Mouse (Mus musculus) megakaryocyte, embryonic 14.5 days (primary cell): Measurements from ENCODE around the gene Micu1.

Experiments used
- FLI1 ChIP-seq: IDR thresholded peaks from 2 replicates; pipeline ENCODE4 v1.6.1; 2012; ENCODE audit warnings: low read length, inconsistent platforms, mixed read lengths
- GATA1 ChIP-seq: IDR thresholded peaks from 3 replicates; pipeline ENCODE4 v1.6.1; 2012; ENCODE audit warnings: mixed read lengths, low read length, inconsistent platforms, borderline replicate concordance

DNA sequence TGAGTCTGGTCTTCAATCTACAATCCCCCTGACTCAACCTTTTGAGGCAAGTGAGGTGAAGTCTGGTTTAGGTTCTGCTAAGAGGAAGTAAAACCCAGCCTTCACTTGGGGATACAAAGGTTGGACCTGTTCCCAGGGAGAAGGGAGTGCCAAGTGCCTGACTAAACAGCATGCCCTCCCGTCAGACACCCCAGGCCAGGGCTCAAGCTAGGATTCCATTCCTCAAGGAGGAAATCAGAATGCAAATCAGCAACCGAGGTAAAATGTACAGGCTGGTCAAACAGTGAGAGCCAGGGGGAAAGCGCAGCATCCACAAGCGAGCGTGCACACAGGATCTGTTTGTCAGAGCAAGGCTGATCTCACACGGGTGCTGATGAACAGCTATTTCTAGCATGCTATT, 34.9 kb upstream of the Micu1 start:
- no peak for TF ChIP-seq GATA1
- TF ChIP-seq FLI1 = no peak
